Mouse (Mus musculus): ENCODE measurements around the gene Krtap3-2. TPM values are rescaled to one million over a fixed set of nuclear protein-coding genes. Genes with fewer than 3 reads are reported as not detected.
"Not testable (repeated sequence)": the region's sequence is repeated elsewhere in the genome, so short reads cannot be mapped to it uniquely, and the experiment has no call there.

The Krtap3-2 gene
- total RNA-seq (2021) = not detected
- long read RNA-seq, experiment 1 = 0 reads
- long read RNA-seq, experiment 2 = 0 reads

DNA sequence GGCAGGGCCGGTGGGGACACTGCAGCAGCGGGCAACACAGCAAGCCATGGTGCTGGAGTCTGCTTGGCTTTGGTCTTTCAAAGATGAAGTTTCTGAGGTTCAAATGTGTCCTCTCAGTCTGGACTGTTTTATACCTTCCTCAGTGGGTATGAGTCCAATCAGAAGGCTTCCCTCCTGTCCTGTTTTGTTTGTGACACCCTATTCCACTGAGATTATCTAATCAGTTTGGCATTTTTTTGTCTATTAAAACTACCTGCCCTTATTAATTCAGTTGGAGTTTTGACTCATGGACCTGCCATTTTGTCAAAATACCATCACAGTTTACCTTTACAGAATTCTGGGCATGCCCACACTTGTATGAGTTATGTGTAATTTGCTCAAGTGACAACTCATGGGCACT is at the start of gene Krtap3-2:
Gene Krtap3-2 (minus strand): TSS at position 101 of the 400 bp plus-strand sequence.
- H3K4me3 ChIP-seq = no peak within 1 kb of the TSS
- DNase-seq (ENCODE audit: extremely low spot score in 1 of 2, low spot score in 2 of 2) = no peak
- H3K27ac ChIP-seq = no peak within 1 kb of the TSS
- no peak for TF ChIP-seq CTCF (IDR thresholded peaks at IDR 0.05)
- intact Hi-C loops (cut with DNase I) = loop anchor here (5.0 kb wide), 1 partner anchor 76 kb away; no protein-coding TSS in a partner anchor

DNA sequence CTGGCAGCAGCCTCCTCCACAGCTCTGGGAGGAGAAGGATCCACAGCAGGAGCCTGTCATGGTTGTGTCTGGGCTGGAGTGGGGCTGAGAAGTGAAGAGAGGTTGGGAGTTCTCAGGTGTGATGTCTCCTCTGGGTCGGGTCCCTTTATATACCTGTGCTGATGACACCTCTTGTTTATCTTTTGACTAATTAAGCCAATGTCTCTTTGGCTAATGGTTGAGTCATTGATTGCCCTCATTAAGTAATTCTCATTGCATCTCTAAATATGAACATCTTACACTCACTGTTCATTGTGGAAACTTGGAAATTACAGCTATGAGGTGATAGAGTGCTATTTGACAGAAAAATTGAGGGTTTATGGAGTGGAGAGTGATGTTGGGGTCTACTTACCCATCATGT is 46.6 kb upstream of the Krtap3-2 start, which contains the start of gene Gm11938:
Gene Gm11938 (minus strand): TSS at position 101 of the 400 bp plus-strand sequence.
- H3K4me3 ChIP-seq; H3K27ac ChIP-seq; intact Hi-C loops (cut with DNase I); DNase-seq (ENCODE audit: extremely low spot score in 1 of 2, low spot score in 2 of 2): not testable (repeated sequence)

DNA sequence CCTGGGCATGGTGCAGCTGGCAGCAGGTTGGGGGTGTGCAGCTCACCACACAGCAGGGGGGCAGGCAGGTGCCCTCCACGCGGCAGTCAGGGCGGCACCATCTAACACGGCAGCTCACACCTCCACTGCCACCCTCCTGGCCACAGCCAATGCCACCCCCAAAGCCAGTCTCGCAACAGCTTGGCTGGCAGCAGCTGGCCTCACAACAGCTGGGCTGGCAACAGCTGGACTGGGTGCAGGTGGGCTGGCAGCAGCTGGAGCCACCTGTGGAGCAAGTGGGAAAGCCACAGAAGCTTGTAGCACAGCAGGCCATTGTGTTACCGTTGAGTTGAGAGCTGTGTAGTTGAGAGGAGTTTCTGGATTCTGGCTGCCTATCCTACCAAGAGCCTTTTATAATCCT is 41.1 kb upstream of the Krtap3-2 start, which contains the start of gene Krtap9-3:
Gene Krtap9-3 (minus strand): TSS at position 364 of the 400 bp plus-strand sequence.
- DNase-seq (ENCODE audit: extremely low spot score in 1 of 2, low spot score in 2 of 2); H3K27ac ChIP-seq; intact Hi-C loops (cut with DNase I); H3K4me3 ChIP-seq: not testable (repeated sequence)

DNA sequence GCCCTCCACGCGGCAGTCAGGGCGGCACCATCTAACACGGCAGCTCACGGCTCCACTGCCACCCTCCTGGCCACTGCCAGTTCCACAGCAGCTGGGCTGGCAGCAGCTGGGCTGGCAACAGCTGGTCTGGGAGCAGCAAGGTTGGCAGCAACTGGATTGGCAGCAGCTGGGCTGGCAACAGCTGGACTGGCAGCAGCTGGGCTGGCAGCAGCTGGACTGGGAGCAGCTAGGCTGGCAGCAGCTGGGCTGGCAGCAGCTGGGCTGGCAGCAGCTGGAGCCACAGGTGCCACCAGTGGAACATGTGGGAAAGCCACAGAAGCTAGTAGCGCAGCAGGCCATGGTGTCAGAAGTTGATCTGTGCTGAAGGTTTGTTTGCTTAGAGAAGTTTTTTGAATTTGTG is 34.3 kb upstream of the Krtap3-2 start, which contains the start of gene Krtap1-3:
Gene Krtap1-3 (minus strand): TSS at position 359 of the 400 bp plus-strand sequence.
- no peak for TF ChIP-seq CTCF (IDR thresholded peaks at IDR 0.05)
- Histone ChIP-seq H3K4me3 (no peak within 1 kb of the TSS), H3K27ac (no peak within 1 kb of the TSS)
- intact Hi-C loops (cut with DNase I) = no loop called here
- no peak for DNase-seq (ENCODE audit: extremely low spot score in 1 of 2, low spot score in 2 of 2)

DNA sequence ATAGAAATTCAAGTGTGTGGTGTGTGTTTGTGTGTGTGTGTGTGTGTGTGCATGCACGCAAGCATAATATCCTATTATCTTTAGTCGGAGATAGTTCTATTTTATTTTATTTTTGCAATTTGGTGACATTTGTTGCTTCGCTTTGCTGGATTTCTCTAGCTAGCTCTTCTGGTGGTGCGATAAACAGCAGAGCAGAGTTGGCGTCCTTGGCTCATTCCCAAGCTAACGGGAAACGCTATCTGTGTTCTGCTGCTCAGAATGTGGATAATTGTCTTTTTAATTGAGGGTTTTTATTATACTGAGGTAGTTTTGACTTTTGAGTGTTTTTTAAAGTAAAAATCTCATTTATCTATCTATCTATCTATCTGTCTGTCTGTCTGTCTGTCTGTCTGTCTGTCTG is 28.4 kb upstream of the Krtap3-2 start:
- H3K27ac ChIP-seq = no peak overlapping the region
- intact Hi-C loops (cut with DNase I) = no loop called here
- H3K4me3 ChIP-seq = no peak overlapping the region
- TF ChIP-seq CTCF (IDR thresholded peaks at IDR 0.05) = no peak
- DNase-seq (ENCODE audit: extremely low spot score in 1 of 2, low spot score in 2 of 2) = no peak

DNA sequence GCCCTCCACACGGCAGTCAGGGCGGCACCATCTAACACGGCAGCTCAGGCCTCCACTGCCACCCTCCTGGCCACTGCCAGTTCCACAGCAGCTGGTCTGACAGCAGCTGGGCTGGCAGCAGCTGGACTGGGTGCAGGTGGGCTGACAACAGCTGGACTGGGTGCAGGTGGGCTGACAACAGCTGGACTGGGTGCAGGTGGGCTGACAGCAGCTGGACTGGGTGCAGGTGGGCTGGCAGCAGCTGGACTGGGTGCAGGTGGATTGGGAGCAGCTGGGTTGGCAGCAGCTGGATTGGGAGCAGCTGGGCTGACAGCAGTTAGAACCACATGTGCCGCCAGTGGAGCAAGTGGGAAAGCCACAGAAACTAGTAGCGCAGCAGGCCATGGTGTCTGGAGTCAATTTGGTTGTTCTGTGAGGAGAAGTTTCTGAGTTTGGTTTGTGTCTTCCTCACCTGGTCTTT is 26.6 kb upstream of the Krtap3-2 start, which contains the start of gene Krtap1-4:
Gene Krtap1-4 (minus strand): TSS at position 410 of the 460 bp plus-strand sequence.
- no peak for DNase-seq (ENCODE audit: extremely low spot score in 1 of 2, low spot score in 2 of 2)
- Histone ChIP-seq H3K4me3 (no peak within 1 kb of the TSS), H3K27ac (no peak within 1 kb of the TSS)
- no peak for TF ChIP-seq CTCF (IDR thresholded peaks at IDR 0.05)
- intact Hi-C loops (cut with DNase I) = no loop called here

DNA sequence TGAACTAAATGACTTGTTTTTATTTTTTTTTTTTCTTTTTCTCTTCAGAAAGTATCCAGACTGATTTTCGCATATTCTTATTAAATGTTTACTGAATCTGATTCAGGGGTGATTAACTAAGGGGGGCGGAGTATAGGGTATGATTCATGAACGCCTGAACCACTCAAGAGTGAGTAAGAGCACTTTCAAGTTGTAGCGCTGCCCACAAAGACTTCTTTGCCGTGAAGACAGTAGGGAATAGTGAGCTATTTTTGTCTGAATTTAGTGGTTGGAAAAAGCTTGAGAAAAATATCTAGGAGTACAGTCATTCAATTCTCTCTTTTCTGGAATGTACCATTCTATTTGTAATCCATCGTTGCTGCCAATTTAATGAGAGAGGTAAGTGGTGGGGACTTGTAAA is 24.9 kb upstream of the Krtap3-2 start:
- DNase-seq (ENCODE audit: extremely low spot score in 1 of 2, low spot score in 2 of 2) = no peak
- TF ChIP-seq CTCF (IDR thresholded peaks at IDR 0.05) = no peak
- Histone ChIP-seq H3K4me3 (no peak overlapping the region), H3K27ac (no peak overlapping the region)
- intact Hi-C loops (cut with DNase I) = no loop called here

DNA sequence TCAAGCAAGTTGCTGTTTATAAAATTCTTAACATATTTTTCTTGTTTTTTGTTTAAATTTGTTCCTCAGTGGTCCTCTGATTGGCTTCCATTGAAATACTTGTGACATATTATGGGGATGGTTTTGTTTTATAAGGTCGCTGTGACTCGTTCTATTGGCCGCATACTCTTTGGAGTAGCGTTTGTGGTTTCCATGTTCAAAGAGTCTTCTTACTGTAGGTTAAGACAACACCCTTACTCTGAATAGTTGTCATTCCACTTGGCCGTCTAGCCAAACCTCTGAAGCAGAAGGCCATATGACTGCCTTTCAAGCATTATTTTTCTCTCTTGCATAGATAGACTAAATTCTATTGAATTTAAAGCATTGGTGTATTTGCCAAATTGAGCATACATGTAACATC is 24.4 kb upstream of the Krtap3-2 start:
- TF ChIP-seq CTCF (IDR thresholded peaks at IDR 0.05) = no peak
- DNase-seq (ENCODE audit: extremely low spot score in 1 of 2, low spot score in 2 of 2) = no peak
- Histone ChIP-seq H3K4me3 (no peak overlapping the region), H3K27ac (no peak overlapping the region)
- intact Hi-C loops (cut with DNase I) = no loop called here

DNA sequence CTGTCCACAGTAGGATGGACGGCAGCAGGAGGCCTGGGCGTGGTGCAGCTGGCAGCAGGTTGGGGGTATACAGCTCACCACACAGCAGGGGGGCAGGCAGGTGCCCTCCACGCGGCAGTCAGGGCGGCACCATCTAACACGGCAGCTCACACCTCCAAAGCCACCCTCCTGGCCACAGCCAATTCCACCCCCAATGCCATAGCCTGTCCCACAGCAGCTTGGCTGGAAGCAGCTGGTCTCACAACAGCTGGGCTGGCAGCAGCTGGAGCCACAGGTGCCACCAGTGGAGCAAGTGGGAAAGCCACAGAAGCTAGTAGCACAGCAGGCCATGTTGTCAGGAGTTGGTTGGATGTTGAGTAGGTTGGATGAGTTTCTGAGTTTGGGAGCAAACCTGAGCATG is 24.0 kb upstream of the Krtap3-2 start, which contains the start of gene Krtap1-5:
Gene Krtap1-5 (minus strand): TSS at position 381 of the 400 bp plus-strand sequence.
- no peak within 1 kb of the TSS for H3K4me3 ChIP-seq
- no peak for TF ChIP-seq CTCF (IDR thresholded peaks at IDR 0.05)
- no peak within 1 kb of the TSS for H3K27ac ChIP-seq
- intact Hi-C loops (cut with DNase I) = no loop called here
- DNase-seq (ENCODE audit: extremely low spot score in 1 of 2, low spot score in 2 of 2) = no peak

DNA sequence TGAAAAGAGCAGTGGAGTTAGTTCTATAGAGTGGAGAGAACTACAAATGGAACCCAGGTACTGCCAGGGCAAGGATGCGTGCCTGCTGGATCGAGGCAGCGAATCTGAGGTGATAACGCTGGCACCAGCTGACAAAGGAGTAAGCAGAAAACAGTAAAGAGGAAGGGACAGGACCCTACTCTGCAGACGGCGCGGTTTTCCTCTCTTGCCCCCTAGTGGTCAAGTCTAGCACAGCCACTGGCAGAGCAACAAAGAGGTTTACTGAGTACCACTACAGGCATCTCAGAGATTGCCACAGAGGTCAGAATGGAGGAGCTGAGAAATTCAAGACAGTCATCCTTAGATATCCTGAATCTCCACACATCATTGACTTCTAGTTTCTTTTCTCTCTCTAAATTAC is 17.5 kb upstream of the Krtap3-2 start:
- DNase-seq (ENCODE audit: extremely low spot score in 1 of 2, low spot score in 2 of 2) = peak; percentile 57 to 66
- H3K4me3 ChIP-seq = no peak overlapping the region
- no peak overlapping the region for H3K27ac ChIP-seq
- intact Hi-C loops (cut with DNase I) = loop anchor here (10.0 kb wide), 1 partner anchor 431 kb away; no protein-coding TSS in a partner anchor
- peak; percentile 89 for TF ChIP-seq CTCF (IDR thresholded peaks at IDR 0.05)

DNA sequence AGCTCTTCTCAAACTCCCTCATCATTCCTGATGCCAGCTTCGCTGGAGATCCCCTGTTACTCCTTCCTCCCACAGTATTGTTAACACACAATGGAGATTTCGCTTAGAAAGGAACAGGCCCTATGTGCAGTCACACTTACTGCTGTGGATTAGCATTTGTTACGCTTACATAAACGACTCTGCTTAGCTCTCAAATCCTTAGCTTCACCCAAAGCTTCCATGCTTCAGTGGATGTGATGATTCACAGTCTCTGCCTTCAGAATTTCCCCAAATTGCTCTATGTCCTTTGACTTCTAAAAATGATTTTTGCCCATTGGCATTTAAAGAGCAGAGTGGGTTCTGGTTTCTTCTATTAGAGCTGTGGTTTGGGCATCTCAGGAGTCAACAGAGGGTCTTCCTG is 16.5 kb upstream of the Krtap3-2 start:
- no peak overlapping the region for H3K4me3 ChIP-seq
- no peak overlapping the region for H3K27ac ChIP-seq
- DNase-seq (ENCODE audit: extremely low spot score in 1 of 2, low spot score in 2 of 2) = no peak
- intact Hi-C loops (cut with DNase I) = loop anchor here (1.0 to 10.0 kb wide), 2 partner anchors 107 to 432 kb away; no protein-coding TSS in a partner anchor
- TF ChIP-seq CTCF (IDR thresholded peaks at IDR 0.05) = no peak

DNA sequence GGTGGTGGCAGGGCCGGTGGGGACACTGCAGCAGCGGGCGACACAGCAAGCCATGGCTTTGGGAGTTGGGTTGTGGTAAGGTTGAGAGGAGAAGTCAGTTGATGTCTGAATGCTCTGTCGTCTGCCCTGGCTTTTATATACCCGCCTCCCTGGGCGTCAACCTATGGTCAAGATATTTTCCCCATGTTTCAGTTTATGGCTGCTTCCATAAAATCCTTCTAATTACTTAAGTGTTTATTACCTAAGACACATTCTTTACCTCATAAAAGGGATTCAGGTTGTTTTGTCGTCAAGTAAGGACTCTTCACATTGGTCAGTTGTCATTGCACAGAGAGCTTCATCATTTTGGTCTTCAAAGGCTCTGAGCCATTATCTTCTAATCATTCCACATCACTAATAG is 9.9 kb upstream of the Krtap3-2 start, which contains the start of gene Krtap3-1:
Gene Krtap3-1 (minus strand): TSS at position 101 of the 400 bp plus-strand sequence.
- intact Hi-C loops (cut with DNase I) = no loop called here
- TF ChIP-seq CTCF (IDR thresholded peaks at IDR 0.05) = no peak
- DNase-seq (ENCODE audit: extremely low spot score in 1 of 2, low spot score in 2 of 2) = no peak
- Histone ChIP-seq H3K4me3 (no peak within 1 kb of the TSS), H3K27ac (no peak within 1 kb of the TSS)

DNA sequence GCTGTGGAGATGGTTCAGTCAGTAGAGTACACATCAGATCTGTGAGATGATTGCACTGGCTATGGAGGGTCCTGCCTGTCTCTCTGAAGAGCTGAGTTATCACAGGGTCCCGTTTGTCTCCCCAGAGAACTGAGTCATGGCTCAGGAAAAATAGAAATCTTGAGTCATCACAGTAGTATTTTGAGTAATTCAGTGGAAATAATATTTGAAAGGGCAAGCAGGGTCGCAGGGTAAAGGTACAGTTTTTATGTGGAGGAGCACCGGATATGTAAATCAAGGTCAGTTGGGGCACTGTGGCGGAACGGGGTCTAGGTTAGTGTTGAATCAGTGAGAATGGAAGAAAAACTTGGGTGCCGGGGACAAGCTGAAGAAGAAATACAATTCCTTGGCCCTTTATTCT is 5.9 kb upstream of the Krtap3-2 start:
- H3K27ac ChIP-seq = no peak overlapping the region
- intact Hi-C loops (cut with DNase I) = no loop called here
- DNase-seq (ENCODE audit: extremely low spot score in 1 of 2, low spot score in 2 of 2) = no peak
- no peak for TF ChIP-seq CTCF (IDR thresholded peaks at IDR 0.05)
- H3K4me3 ChIP-seq = no peak overlapping the region

Measured in left cerebral cortex, adult 2 months (tissue).